Mouse (Mus musculus): Measurements from ENCODE around the gene Rcn3.
A peak's percentile ranks its signal among the peaks of the same experiment; 100 is the strongest.

- peak; percentile 73 for TF ChIP-seq CTCF (IDR thresholded peaks at IDR 0.05; ENCODE audit: control insufficient read depth, insufficient read depth, low read length)
- peak; percentile 93 for TF ChIP-seq POLR2A (IDR thresholded peaks at IDR 0.05; ENCODE audit: borderline replicate concordance, control insufficient read depth, low read depth, low read length)
Observed at GRCm38 (mm10) chr7:45128624-45129246, 36.7 kb upstream of the Rcn3 start, which contains the start of gene Rpl13a.
